Mouse (Mus musculus) mammary gland, adult 2 months (tissue): ENCODE results near the gene Olfr721-ps1. TPM values are rescaled to one million over a fixed set of nuclear protein-coding genes. Genes with fewer than 3 reads are reported as not detected.

Experiments used
- polyA plus RNA-seq: library from polyadenylated mRNA; depleted of rRNA; stranded (reverse); fragments of >200 nt; gene quantifications from 2 replicates; pipeline ENCODE4 v1.2.3, GENCODE M21; 2012; ENCODE audit warnings: low replicate concordance; rRNA removed

Gene Olfr721-ps1
- not detected in 2 replicates for polyA plus RNA-seq

GRCm38 (mm10) chr14:14400998-14401397, at the start of gene Olfr721-ps1:
TSS of gene Olfr721-ps1 (plus strand) at chr14:14401298.

Other genes with a start within 250 kb of the Olfr721-ps1 start
- gene Olfr720, start 214.5 kb upstream of the Olfr721-ps1 start, polyA plus RNA-seq: not detected in 2 replicates
- gene Olfr31, start 78.5 kb upstream of the Olfr721-ps1 start, polyA plus RNA-seq: not detected in 2 replicates
- gene Il3ra, start 55.0 kb upstream of the Olfr721-ps1 start, polyA plus RNA-seq: 65.1 and 138 TPM in 2 replicates